Mouse (Mus musculus): ENCODE data around the gene Crygc.

Gene Crygc

GRCm38 (mm10) chr1:65073589-65073988 is at the start of gene Crygc:
TSS of gene Crygc (minus strand) at chr1:65073689.
- no peak for DNase-seq (ENCODE audit: low read depth, low spot score)

GRCm38 (mm10) chr1:65122574-65123372 is 49.3 kb upstream of the Crygc start, which contains the start of gene D630023F18Rik:
TSS of gene D630023F18Rik (minus strand) at chr1:65123214.
- DNase-seq (ENCODE audit: low read depth, low spot score) = no peak

GRCm38 (mm10) chr1:65119438-65119837 is 45.9 kb upstream of the Crygc start, which contains the start of gene Gm28845:
TSS of gene Gm28845 (minus strand) at chr1:65119558.
- DNase-seq (ENCODE audit: low read depth, low spot score) = no peak

GRCm38 (mm10) chr1:65118150-65118913 is 44.8 kb upstream of the Crygc start:
- DNase-seq (ENCODE audit: low read depth, low spot score) = no peak

GRCm38 (mm10) chr1:65113536-65114172 is 40.2 kb upstream of the Crygc start:
- DNase-seq (ENCODE audit: low read depth, low spot score) = no peak

- no peak for DNase-seq (ENCODE audit: low read depth, low spot score)
Observed at GRCm38 (mm10) chr1:65112807-65113196, 39.3 kb upstream of the Crygc start.

- DNase-seq (ENCODE audit: low read depth, low spot score) = peak; percentile 91
Observed at GRCm38 (mm10) chr1:65112031-65112806, 38.7 kb upstream of the Crygc start.

GRCm38 (mm10) chr1:65109756-65110435 is 36.4 kb upstream of the Crygc start:
- DNase-seq (ENCODE audit: low read depth, low spot score) = no peak

GRCm38 (mm10) chr1:65109196-65109595 is 35.7 kb upstream of the Crygc start:
- DNase-seq (ENCODE audit: low read depth, low spot score) = no peak

GRCm38 (mm10) chr1:65107654-65108279 is 34.3 kb upstream of the Crygc start:
- no peak for DNase-seq (ENCODE audit: low read depth, low spot score)

- DNase-seq (ENCODE audit: low read depth, low spot score) = no peak
Observed at GRCm38 (mm10) chr1:65103273-65103672, 29.8 kb upstream of the Crygc start, which contains the start of gene Cryga. TSS of gene Cryga (minus strand) at chr1:65103373.

- DNase-seq (ENCODE audit: low read depth, low spot score) = no peak
Observed at GRCm38 (mm10) chr1:65096953-65097352, 23.5 kb upstream of the Crygc start.

- no peak for DNase-seq (ENCODE audit: low read depth, low spot score)
Observed at GRCm38 (mm10) chr1:65091566-65091965, 18.1 kb upstream of the Crygc start.

GRCm38 (mm10) chr1:65090370-65090769 is 16.9 kb upstream of the Crygc start:
- DNase-seq (ENCODE audit: low read depth, low spot score) = no peak

- DNase-seq (ENCODE audit: low read depth, low spot score) = no peak
Observed at GRCm38 (mm10) chr1:65088567-65089356, 15.3 kb upstream of the Crygc start.

GRCm38 (mm10) chr1:65082188-65082587 is 8.7 kb upstream of the Crygc start, which contains the start of gene Crygb:
TSS of gene Crygb (minus strand) at chr1:65082288.
- no peak for DNase-seq (ENCODE audit: low read depth, low spot score)

GRCm38 (mm10) chr1:65075607-65076006 is 2.1 kb upstream of the Crygc start:
- DNase-seq (ENCODE audit: low read depth, low spot score) = no peak

- no peak for DNase-seq (ENCODE audit: low read depth, low spot score)
Observed at GRCm38 (mm10) chr1:65067842-65068241, 5.6 kb downstream of the Crygc start.

GRCm38 (mm10) chr1:65064201-65064600 is 9.3 kb downstream of the Crygc start:
- no peak for DNase-seq (ENCODE audit: low read depth, low spot score)

All from forelimb bud, embryonic 11.5 days (tissue).